Mouse (Mus musculus) kidney, postnatal 14 days (tissue): ENCODE results near the gene Eif4g1.
A peak's percentile ranks its signal among the peaks of the same experiment; 100 is the strongest.
"Not testable (repeated sequence)": the region's sequence is repeated elsewhere in the genome, so short reads cannot be mapped to it uniquely, and the experiment has no call there.

Experiments used
- DNase-seq: peaks from one replicate; pipeline ENCODE4 v3.0.0; 2022; ENCODE audit warnings: mixed read lengths

The Eif4g1 gene

GRCm38 (mm10) chr16:20668013-20668412, at the start of gene Eif4g1:
Gene Eif4g1, plus strand, starts transcription at chr16:20668313.
- not testable (repeated sequence) for DNase-seq

DNA sequence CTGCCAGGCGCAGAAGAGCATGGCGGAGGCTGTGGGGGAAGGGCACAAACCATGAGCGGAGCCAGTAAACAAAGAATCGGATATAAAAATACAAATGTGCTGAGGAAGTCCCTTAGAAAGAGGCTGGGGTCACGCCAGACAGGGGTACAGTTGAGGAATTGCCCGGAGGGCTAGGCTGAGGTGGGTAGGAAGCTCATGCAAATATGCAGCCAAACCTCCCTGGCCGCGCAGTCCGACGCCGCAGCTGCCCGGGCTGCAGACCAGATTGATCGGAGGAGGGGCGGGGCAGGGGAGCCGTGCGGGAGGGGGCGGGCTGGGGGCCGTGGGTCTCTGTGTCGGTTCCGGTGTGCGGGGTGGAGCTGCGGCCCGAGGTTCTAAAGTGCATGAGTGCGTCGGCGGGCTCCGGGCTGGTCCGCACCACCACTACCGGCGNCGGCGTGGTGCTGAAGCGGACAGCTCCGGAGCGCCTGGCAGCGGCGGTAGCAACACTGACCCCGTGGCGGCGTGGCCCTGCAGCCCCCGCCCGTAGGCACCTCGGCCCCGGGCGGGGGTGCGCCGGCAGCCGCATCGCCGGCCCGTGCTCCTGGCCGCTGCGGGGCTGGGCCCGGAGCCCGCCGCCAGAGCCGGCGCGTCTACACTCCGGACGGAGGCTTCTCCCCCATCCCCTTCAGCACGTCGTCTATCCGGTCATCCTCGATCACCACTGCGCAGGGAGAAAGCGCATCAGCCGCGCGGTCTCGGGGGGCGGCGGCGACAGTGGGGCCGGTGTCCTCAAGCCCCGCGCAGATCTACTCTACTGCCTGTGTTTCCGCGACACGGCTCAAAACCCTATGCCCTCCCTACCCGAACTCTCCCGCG, 48.3 kb upstream of the Eif4g1 start:
- DNase-seq: peak; percentile 47

- DNase-seq: no peak
These were observed 47.7 kb upstream of the Eif4g1 start for GRCm38 (mm10) chr16:20620399-20620735.

DNA sequence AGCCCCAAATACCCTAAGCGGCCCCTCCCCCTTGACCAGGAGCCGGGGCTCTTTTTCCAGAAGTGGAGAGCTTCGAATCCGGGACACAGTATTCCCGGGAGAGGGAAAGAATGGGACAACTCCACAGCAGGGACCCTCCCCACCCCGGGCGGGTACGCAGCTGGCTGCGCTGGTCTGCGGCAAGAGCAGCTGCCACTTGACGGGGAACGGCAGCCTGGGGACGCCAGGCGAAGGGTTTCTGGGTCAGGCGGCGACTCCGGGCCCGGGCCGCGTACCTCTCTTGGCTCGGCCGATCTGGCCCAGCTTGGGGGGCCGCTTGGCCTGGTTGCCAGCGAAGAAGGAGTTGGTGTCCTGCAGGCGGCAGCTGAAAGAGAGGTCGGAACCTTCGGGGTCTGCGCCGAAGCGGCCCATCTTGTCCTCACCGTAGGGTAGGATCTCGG, 47.3 kb upstream of the Eif4g1 start:
- DNase-seq: no peak

DNA sequence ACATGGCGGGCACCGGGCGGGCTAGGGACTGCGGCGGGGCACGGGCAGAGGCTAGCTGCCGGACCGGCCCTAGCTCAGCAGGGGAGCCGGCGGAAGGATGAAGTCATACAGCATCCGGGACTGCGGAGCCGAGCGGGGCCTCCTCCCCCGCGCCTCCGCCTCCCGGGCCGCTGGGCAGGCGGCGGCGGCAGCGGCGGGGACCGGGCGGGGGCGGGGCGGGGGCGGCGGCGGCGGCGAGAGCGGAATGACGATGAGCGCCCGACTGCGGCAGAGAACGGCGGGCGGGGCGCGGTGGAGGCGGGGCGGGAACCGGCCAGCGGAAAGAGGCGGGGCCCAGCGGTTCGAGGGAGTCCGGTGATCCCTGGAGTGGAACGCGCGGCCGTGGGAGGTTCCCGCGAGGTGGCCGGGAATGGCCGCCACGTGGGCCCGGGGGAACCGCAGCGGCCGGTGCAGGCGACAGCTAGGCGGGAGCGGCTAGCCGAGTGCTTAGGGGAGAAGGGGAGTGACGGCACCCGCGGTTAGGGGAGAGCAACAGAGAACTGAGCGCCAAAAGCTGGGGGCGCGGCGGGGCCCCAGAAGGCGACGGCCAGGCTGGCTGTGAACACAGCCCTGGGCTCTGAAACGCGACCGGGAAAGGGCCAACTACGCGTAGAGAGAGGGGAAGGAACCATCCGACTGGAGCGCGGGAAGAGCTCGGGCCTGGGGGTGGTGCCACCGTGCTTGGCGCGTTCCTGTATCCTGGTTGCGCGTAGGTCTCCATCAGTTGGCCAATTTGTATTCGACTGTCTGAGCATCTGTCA, 46.7 kb upstream of the Eif4g1 start, which contains the start of gene Camk2n2:
TSS of gene Camk2n2 (minus strand) at position 97 of the 800 bp plus-strand sequence.
- DNase-seq: peak; percentile 81

DNA sequence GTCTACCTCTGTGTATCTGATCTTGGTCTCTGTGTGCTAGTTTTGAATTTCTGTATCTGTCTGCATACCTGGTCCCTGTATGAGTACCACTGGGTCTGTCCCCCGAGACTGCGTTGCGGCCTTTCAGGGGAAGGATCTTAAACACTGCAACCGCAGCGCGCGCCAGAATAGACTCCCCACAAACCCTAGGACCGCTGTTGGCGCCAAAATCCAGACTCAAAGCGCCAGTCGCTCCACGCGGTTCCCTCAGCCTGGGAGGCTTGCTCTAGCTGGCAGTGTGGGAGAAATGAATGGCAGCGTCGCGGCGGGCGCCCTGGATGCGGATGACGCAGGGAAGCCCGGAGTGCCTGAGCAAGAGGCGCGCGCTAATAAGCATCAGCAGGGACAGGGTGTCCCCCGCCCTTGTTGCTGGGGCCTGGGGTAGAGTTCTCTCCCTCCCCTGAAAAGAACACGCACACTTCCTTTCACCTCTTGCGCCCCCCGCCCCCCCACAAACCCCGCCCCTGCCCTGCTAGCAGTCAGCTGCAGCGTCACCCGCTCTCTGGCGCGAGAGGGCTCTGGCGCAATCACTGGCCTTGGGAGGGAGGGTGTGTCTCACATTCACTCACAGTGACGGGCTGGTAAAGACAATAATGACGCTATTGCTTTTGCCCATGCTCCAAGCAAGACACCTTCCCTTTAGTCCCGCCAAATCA, 46.0 kb upstream of the Eif4g1 start:
- DNase-seq: peak; percentile 36

DNA sequence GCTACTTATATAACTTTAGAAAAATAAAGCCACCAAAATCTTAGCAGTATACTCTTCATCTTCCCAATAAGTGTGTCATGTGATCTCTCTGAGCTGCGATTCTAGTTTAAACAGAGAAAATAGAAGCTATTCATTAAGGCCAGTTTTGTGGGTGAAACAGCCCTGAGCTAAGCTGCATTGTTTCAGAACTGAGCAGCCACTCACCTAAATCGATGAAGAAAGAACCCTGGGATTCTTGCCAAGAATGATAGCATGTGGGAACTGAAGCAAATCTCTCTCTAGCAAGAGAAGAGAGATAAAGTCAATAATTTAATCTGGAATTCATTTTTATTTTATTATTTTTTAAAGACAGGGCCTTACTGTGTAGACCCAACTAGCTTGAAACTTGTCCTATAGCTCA, 44.9 kb upstream of the Eif4g1 start:
- DNase-seq: no peak

DNA sequence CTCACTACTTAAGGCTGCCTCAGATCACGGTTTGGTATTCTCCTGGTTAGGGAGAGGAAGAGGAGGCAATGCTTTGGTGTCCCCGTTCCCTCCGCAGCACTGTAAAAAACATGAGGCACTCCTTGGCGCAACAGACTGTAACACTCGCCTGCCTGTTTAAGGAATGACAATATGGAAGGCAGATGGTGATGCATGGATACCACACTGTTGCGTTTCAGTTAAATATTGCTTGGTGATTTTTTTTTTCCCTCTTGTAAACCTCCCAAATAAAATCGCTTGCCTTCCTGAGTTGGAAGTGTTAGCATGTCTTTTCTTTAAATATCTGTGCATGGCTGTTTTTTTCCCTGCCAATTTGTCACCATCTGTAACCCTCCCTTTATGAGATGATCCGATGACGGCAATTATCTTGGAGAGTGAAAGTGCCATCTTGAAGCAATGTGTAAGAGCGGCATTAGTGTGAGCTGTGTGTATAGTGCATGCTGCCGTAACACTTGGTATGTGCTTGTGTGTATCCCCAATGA, 39.2 kb upstream of the Eif4g1 start:
- no peak for DNase-seq

DNA sequence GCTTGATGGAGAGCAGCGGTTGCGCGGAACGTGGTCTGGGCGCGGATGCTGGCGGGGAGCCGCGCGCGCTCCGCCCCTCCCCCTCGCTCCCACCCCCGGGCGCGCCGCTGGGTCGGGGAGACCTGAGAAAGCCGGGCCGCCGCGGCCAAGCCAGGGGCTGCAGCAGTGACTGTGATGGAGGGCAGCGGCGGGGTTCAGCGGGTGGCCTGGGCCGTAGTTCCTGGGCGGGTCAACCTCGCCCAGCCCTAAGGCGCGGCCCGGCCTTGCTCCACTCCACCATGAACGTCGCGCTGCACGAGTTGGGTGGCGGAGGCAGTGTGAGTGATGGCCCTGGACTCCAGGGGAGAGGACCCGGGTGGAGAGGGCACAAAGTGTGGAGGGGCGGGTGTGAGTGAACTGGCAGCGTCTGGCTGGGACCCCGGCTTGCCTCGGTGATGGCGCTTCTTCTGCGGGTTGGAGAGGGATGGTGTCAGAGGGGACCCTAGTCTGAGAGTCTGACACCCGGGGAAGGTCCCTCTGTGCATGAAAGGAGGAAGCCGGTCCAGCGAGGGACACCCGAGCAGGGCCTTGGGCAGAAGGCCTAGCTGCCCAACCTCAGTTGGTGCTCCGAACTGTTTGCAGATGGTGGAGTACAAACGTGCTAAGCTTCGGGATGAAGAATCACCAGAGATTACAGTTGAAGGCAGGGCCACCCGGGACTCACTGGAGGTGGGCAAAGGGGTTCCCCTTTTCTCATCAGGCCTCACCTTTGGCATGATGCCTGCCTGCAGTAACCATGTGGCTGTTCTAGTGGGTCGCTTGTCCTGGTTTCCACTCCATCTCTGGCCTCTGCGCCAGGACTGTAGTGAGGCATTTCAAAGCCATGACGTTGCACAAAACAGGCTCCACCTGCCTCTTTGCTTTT, 38.1 kb upstream of the Eif4g1 start, which contains the start of gene Ece2:
TSS of gene Ece2 (plus strand) at position 98 of the 904 bp plus-strand sequence.
- no peak for DNase-seq

- no peak for DNase-seq
These were observed 30.7 kb upstream of the Eif4g1 start for GRCm38 (mm10) chr16:20637410-20637809.

GRCm38 (mm10) chr16:20638367-20638766, 29.7 kb upstream of the Eif4g1 start:
- DNase-seq: no peak

GRCm38 (mm10) chr16:20642161-20642560, 26.0 kb upstream of the Eif4g1 start:
- DNase-seq: peak; percentile 80

- no peak for DNase-seq
These were observed 24.2 kb upstream of the Eif4g1 start for GRCm38 (mm10) chr16:20643911-20644310.

DNA sequence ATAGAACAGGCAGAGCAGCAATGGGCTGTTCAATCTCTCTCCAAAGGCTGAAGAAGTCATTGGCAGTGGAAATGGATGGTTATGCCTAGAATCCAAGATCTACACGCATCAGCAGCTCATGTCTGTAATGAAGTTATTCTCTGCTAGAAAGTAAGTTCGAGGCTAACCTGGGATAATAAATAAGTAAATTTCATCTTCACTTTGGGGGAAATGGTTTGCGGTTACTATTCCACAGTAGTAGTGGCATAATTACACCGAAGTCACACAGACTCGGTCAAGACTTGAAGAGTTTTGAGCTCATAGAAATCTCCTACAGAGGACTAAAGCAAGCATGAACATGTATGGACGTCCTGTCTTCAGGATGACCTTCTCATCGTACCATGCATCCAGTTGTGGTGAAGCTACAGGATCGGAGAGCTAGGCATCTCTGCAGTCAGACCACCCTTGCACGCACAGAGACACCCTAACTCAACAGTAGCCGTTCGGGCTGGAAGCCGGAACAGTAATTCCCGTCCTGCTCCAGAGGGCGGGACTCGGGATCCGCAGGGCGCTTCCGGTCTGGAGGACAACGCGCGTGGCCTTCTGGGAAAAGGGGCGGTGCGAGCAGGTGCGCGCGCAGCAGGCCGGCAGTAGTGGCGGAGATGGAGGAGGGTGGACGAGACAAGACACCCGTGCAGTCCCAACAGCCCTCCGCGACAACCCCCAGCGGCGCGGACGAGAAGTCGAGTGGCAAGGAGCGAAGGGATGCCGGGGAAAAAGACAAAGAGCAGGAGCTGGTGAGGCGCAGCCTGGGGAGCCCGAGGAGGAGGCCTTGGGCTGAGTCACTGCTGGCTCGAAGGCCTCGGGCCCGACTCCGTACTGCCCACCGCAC, 16.8 kb upstream of the Eif4g1 start, which contains the start of gene Psmd2:
TSS of gene Psmd2 (plus strand) at position 577 of the 871 bp plus-strand sequence.
- DNase-seq: peak; percentile 98

DNA sequence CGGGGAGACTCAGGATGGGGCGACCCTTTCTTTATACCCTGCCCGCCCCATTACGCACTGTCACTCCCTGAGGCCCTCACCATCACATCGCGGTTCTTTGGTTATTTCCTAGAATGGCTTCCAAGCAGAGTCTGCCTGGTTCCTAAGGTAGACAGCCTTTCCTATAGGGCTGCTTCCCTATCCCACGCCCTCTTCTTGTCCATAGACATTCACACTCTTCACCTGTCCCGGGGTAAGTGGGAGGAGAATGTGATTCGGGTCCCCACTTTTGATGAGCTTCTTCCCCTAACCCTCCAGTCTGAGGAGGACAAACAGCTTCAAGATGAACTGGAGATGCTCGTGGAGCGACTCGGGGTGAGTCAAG, 16.2 kb upstream of the Eif4g1 start:
- no peak for DNase-seq

- DNase-seq: no peak
These were observed 14.8 kb upstream of the Eif4g1 start for GRCm38 (mm10) chr16:20653315-20653714.

DNA sequence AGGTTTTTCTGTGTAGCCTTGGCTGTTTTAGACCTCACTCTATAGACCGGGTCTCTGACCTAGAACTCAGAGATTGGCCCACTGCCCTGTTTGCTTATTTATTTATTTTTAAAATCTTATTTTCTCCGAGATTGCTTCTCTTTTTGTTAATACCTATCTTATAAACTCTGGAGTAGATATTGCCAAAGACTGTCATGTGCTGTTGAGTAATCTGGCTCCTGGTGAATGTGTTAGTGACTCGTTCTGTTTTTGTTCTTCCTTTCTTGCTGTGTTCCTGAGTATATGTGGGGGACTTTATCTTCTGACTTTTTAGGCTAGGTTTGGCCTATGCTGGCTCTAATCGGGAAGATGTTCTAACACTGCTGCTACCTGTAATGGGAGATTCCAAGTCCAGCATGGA, 10.5 kb upstream of the Eif4g1 start:
- DNase-seq: no peak

- no peak for DNase-seq
These were observed 2.2 kb downstream of the Eif4g1 start for GRCm38 (mm10) chr16:20670291-20670690.

DNA sequence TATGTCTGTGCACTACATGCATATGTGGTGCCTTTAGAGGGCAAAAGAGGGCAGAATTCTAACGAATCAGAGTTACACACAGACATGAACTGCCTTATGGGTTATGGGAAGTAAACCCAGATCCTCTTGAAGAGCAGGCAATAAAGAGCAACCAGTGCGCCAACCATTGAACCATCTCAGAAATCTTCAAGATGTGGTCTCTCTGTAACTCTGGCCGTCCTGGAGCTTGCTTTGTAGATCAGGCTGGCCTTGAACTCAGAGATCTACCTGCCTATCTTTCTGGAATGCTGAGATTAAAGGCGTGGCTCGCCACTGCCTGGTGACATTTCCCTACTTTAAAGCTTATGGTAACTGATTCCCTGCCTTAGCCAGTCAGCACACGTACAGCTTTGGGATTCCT, 3.8 kb downstream of the Eif4g1 start:
- no peak for DNase-seq

DNA sequence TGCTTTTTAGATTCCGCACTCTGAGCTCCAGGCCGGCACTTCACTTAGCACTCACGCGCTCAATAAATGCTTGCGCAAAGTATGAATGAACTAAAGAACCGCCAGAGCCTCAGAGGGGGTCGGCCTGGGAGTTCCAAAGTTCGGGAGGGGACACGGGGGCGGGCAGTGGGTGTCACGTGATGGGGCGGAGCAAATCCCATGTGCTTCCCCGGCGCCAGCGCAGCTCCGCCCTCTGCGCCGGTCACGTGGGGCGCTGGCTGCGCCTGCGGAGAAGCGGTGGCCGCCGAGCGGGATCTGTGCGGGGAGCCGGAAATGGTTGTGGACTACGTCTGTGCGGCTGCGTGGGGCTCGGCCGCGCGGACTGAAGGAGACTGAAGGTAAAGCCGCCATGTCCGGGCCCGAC, 4.4 kb downstream of the Eif4g1 start:
- peak; percentile 98 for DNase-seq
